Mouse (Mus musculus) frontal cortex, adult (tissue): ENCODE measurements around the gene Dmgdh.

Experiments used
- ATAC-seq: cut with Nextera tagmentation; 2 replicates; pipeline ENCODE4 v1.9.2; 2017; ENCODE audit warnings: mild to moderate bottlenecking, moderate library complexity, mixed read lengths; ENCODE audit not compliant: low TSS enrichment

The Dmgdh gene

DNA sequence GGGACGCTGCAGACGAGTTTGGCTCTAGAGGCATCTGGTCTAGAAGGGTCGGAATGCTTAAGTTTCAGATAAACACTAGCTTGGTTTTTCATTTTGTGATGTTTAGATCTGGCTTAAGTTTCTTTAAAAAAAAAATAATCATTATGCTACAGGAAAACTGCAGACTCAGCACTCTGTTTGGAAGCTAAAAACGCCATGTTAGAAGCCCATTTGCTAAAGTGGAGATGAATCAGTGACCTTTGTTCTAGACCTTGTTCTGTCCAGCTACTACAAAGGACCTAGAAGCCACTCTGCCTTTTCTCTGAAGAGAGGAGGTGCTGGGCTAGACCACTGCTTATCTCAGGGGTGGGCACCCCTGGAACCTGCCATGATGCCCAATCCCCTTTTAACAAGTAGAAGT, 36.1 kb downstream of the Dmgdh start:
- ATAC-seq: no peak

DNA sequence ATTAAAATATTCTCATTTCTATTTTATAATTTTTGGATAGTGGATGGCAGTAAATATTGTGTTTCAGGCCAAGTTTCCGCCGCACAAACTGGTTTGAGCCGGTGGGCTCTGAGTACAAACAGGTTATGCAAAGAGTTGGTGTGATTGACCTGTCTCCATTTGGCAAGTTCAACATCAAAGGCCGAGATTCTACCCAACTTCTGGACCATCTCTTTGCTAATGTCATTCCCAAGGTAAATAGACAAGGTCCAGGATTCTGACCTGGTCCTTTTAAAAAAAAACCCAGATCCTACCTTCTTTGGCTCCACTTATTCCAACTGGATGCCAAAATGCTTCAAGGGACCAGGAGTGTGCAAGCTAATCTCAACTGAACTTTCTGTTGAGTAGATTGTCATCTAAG, 37.0 kb downstream of the Dmgdh start:
- ATAC-seq: no peak

DNA sequence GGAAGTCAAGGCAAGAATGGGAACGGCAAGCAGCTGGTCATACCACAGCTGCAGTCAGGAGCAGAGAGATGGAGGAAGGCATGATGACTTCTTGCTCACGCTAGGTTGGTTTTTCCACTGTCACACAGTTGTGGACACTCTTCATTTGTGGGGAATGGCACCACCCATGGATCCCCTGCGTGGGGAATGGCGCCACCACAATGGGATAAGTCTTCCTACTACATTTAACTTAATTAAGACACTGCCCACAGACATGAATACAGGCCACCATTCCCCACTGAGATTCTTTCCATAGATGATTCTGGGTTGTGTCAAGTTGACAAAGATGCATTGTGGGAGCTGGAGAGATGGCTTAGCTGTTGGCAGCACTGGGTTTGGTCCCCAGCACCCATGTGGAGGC, 38.1 kb downstream of the Dmgdh start:
- ATAC-seq: no peak

DNA sequence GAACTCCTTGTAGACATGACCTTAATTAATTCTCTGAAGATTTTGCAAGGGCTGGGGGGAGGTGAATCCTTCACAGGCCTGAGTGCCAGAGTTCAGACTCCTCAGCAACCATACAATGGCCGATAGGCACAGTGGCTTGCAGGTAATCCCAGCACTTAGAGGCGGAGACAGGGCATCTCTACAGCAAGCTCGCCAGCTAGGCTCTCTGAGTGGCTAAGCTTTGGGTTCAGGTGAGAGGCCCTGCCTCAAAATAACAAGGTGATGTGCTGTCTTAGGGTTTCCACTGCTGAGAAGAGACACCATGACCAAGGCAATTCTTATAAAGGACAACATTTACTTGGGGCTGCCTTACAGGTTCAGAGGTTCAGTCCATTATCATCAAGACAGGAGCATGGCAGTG, 39.6 kb downstream of the Dmgdh start:
- no peak for ATAC-seq

DNA sequence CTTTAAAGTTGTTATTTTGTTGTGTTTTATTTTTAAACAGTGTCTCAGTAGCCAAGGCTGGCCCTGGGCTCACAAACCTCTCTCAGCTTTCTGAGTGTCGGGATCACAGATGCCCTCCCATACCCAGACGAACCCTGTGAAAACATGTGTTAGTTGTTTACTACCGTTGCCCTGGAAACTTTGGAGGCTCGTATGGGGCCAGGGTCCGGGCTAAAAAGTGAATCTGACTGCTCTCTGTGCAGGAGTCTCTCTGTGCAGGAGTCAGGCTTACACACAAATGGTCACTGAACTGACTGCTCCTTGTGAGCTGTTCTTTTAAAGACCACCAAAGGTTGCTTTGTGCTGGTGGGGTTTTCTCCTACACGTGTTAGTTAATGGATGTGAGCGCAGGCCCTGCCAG, 42.9 kb downstream of the Dmgdh start:
- no peak for ATAC-seq

DNA sequence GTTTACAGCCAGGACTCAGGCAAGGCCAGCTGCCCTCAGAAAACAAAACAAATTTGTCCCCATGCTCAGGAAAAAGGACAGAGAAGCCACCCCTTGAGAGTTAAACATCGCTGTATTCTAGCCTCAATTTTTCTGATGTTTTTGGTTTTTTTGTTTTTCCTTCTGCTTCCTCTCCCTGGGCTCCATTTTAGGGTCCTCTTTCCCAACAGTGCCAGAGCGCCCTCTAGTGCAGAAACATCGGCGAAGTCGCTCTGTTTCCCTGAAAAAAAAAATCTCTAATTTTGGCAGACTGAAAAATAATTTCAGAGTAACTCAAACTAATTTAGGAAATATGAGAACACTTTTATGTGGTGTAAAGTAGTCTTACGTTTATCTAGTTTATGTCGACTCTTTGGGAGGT, 44.7 kb downstream of the Dmgdh start:
- peak; percentile 69 for ATAC-seq

DNA sequence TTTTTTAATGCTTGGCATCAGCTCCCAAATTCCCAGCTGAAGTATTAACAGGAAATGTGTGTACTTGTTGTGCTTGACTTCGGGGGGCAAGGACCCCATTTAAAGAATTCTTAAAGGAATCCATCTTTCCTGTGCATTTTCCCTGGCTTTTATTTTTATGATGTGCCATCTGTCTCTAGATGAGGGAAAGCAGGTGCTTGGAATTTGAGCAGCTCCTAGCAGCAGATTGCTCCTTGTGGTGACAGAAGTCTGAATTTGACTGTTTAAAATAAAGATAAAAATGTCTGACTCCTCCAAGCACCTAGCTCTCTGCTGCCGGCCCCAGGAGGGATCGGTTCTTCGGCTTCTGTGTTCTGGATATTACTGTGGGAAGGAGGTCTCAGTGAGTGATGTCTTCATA, 47.7 kb downstream of the Dmgdh start:
- ATAC-seq: peak; percentile 60

DNA sequence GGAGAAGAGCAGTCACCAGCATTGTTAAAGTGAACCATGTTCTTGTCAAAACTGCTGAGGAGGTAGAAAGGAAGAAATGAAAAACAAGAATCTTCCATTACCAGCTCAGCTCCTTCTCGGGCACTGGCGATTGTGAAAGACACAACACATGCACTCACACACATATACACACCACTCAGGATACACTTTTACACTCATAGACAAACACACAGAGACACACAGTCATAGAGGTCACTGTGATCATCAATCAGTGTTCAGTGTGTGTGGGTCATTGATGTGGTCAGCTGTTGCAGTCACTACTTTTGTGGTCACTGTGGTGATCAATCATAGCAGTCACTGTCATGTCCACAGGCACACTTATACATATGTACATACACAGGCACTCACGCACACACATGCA, 49.2 kb downstream of the Dmgdh start:
- no peak for ATAC-seq

DNA sequence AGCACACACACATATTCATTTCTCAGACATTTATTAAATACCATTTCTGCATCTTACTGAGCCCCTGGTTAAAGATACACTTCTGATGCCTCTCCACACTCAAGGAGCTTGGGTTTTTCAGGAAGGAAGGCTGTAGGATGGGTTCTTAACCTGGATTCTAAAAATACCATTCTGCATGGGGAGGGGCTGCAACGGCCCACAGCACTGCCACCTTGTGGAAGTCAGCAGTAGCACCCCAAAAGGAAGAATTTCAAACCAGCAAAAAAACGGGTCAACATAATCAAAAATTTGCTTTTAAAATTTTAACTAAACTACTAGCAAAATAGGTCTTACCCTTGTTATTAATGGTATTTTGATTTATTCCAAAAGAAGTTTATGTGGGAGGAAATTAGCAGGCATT, 50.0 kb downstream of the Dmgdh start:
- peak; percentile 27; the same call in 1 of the 2 replicates for ATAC-seq

DNA sequence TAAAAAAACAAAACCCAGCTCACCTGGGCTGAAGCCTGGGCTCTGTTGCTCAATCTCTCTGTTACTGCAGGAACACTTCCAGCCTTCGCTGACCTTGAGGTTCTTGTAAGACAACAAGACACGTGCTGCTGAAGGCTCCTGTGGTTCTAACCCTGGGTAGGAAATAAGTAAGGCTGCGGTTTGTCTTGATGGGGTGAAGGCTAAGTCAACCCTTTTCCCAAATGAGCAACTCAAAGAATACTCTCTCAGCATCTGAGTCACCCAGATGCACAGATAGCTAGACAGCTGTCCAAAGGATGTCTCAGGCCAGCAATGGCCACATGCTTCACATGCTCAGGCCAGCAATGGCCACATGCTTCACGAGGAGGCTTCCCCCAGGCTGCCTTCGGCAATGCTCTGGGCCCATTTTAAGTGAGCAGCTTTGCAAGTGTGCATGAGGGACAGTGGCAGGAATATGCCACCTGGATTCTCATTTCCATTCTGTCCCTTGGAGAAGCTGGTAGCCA, 61.0 kb downstream of the Dmgdh start:
- ATAC-seq: no peak

DNA sequence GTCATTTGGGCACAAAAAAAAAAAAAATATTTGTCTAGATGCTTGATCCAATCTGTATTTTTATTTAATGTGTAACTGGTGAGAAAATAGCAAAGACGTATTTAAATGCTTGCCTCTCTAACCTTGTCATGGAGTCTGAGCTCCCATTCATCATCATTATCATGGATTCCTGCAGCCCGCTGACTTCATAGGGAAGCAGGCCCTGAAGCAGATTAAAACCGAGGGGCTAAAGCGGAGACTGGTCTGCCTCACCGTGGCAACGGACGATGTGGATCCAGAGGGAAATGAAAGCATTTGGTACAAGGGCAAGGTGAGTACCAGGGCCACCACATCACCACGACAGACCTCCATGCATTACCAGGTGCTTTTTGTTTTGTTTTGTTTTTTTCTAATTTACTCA, 69.9 kb downstream of the Dmgdh start:
- ATAC-seq: no peak

DNA sequence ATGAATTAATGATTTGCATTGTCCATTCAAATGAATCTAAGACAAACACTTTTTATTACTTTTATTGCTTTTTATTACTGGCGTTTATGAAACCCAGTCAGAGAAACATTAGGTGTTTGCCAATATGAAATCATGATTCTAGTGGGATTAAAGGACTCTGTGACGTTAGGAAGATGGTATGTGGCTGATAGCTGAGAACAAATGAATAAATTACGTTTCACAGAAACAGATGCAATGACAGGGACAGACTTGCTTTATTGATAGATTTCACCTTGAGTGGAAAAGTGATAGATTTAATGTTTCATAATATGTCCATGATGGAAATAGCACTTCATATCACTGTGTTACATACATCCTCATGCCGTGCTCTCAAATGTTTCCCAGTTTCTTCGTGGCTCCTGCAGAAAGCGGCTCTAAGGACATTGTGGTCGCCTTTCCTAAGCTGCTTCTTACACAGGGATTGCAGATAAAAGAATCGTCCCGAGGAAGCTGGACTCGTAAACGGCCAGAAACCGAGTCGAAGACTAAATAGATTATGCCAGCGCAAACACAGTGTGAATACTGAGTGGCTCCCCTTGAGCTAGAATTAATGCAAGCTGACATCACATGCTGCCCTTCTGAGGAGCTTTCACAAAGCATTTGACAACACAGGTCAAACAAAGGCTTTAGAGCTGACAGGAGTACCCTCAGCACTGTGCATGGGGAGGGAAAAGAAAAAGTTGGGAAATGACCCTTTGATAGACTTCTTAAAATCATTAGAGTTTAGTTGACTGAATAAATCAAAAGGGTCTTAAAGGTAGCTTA, 78.6 kb downstream of the Dmgdh start:
- ATAC-seq: no peak

DNA sequence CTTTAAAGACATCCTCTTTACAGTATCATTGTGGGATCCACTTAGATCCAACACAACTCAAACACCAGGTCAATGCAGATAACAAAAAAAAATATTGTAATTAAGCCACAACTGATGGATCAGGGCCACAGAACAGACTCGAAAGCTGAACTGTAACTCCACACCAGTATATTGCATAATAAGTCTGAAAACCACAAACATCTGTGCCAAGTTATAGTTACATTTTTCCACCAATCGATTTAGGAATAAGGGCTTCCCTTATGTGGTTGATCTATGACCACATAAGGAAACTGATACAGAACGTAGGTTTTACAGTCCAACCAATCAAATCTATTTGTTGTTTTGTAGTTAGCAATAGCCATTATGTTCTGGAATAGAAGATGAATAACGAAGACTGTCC, 80.9 kb downstream of the Dmgdh start:
- ATAC-seq: no peak

DNA sequence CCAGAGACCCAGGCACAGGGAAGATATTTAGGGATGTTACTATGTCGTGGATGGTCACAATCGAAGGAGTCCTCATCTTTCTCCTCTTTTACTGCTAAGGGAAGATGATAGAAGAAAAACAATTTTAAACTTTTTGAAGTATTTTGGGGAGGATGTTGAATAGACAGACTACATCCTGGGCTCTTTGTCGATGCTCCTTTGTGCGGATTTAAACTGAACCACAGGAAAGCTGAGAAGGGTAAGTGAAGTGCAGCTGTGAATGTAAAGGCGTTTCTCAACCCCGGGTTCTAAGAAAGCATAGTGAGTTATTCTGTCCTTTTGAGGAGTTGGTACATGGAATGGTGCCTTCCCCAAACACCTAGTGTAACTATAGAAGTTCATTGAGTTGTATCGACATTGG, 82.4 kb downstream of the Dmgdh start:
- ATAC-seq: no peak

DNA sequence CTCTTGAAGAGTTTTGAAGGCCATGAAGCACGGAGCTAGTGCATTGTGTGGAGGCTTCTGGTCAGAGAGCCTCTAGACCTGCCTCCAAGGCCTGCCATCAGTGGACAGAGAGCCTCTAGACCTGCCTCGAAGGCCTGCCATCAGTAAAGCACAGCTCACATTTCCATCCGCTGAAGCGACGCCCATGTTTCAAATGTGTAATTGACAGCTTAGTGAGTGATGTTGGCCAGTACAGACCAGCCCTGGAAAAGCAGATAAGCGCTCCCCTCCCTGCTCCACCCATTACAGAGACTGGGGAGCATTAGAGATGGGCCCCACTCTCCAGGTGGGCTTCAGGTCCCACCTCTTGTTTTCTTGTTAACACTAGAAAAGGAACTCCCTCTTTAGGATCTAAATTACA, 83.3 kb downstream of the Dmgdh start:
- no peak for ATAC-seq

DNA sequence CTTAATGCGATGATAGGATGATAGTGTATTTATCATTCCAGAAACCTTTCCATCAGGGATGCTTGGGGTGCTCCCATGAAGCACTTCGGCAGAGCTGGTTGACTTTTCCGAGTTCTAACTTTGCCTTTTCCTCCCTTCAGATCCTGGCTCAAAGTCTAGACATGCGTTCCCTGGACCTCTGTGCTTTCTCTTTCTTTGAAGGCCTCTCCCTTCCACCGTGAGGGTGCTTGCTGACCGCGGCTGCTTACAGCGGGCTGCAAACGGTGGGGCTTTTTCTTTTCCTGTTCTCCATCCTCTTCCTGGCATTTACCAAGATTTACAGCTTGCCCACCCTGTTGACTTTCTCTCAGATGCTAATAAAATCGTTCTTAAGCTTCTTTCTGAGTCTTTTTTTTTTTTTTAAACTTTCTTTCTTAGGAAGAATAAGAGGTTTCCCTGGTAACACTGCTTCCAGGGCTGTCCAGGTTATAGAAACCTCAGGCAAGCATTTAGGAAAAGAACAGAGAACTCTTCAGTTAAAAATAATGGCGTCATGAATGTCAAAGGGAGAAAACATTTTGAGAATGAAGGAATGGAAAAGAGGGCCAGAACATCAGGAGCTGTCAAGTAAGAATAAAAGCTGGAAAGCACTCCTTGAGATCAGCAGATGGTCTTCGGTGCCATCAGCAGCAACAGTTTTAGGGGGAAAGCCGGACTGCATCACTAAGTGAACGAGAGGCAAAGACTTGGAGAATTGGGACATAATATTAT, 84.1 kb downstream of the Dmgdh start:
- no peak for ATAC-seq

DNA sequence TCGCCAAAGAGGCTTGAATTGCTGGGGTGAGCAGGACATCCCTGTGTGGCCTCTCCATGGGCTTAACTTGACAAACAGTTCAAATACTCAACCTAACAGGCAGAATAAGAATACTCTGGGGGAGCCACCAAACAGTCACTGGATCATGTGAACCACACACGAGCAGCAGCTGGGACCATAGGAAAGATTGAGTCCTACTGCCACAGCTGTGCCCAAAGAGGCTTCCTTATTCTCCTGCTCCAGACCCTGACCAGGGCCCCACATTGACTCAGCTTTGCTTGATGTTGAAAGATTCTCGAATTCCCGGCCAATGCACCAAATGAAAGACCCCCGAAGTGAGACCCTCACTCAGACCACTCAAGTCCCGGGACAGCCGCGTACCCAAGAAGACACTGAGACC, 87.6 kb downstream of the Dmgdh start:
- no peak for ATAC-seq

DNA sequence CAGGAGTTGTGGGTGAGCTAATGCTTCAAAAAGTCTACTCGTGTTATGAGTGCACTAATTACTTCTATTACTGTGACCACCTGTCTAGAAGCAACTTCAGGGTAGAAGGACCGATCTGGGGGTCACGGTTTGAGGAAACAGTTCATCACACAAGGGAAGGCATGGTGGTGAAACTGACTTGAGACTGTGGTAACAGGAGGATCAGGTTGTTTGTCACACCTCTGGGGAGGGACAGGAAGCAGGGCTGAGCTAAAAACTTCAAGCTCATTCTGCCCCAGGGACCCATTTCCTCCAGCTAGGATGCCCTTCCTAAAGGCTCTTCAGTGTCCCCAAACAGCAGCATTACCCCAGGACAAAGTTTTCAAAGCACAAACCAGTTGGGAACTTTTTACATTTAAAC, 88.6 kb downstream of the Dmgdh start:
- ATAC-seq: no peak

DNA sequence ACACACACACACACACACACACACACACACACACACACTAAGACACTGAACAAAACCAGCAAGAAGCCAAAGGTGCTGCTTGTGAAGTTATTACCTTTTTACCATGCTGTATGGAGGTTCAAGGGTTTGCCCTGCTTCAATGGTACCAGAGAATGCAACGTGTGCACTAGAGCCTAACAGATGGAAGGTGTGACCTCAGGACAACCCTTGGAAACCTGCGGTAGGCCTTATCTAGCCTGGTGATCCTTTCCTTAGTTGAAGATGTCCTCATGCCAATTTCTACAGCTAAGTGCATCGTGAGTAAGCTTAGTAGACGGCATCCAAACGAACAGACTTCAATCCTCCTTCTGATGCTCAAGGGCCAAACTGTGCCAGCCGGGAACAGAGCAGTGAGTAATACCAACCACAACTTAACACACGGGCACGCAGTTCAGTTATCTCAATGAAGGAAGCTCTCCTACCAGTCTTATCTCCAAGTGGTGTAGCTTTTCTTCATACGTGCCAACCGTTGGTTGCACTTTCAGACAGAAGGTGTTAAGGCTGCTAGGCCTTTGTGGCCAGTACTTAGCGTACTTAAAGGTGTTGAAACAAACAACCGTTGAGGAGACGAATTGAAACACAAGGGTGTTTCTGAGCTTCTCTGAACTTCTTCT, 90.2 kb downstream of the Dmgdh start:
- ATAC-seq: no peak

DNA sequence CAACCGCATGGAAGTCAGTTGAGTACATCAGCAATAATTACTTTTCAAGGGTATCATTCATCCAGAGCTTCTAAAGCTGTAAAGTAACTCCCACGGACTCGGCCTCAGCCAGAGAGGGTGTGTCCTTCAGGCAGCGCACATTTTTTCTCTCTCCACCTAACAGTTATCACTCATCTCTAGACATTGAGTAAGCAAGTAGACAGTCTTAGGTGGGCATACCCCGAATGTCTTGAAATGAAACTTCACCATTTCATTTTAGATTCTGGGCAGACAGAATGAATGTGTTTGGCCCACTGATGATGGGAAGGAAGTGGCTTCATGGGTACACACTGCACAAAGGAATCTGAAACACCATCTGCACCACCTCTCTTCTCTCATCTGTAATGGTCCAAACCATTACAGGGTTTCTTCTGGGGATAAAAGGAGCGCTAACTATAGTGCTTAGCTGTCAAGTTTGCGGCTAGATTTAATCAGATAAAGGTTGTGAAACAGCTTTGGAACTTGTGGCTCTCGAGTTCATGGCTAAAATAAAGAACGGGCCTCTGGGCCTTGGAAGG, 96.9 kb downstream of the Dmgdh start:
- peak; percentile 51 for ATAC-seq

DNA sequence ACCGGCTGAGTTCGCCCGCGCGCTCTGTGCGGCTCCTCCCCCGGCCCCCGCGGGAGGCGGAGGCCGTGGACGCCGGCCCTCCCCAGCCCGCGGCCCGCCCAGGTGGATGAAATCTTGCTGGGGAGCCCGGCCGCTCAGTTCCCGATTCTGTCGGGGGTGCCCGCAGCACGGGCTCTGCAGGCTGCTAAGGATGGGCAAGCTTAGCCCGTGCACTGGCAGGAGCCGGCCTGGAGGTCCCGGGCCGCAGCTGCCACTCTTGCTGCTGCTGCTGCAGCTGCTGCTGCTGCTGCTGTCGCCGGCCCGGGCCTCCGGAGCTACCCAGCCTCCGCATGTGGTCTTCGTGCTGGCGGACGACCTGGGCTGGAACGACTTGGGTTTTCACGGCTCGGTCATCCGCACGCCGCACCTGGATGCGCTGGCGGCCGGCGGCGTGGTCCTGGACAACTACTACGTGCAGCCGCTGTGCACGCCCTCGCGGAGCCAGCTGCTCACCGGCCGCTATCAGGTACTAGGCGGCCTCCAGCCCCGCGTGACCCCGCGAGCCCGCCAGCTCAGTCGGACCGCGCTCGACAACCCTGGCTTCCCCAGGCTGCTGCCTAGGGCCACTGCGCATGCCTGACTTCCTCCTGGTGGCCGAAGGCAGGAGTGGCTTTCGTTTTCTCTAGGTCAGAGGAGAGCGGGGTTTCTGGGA, 97.5 kb downstream of the Dmgdh start, which contains the start of gene Arsb:
TSS of gene Arsb (plus strand) at position 43 of the 691 bp plus-strand sequence.
- ATAC-seq: peak; percentile 77

DNA sequence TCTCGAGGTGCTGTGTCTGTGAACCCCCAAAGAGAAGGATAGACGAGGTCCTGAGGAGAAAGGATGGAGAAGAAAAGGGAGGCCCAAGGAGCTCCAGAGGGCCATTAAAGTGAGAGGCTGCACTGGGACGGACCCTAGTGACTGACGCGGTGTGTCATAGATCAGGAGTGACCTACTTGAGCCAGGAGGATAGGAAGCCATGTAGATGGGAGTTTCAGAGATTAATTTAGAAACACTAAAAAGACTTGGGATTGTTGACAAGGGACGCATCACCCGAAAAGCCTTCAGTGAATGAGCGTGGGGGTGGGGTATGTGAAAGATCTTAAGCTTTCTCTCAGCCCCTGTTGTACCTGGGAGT, 98.0 kb downstream of the Dmgdh start:
- peak; percentile 32; the same call in 1 of the 2 replicates for ATAC-seq
